Comparison of ENCODE assay signal across 15 mouse cellular contexts in the genomic region with DNA sequence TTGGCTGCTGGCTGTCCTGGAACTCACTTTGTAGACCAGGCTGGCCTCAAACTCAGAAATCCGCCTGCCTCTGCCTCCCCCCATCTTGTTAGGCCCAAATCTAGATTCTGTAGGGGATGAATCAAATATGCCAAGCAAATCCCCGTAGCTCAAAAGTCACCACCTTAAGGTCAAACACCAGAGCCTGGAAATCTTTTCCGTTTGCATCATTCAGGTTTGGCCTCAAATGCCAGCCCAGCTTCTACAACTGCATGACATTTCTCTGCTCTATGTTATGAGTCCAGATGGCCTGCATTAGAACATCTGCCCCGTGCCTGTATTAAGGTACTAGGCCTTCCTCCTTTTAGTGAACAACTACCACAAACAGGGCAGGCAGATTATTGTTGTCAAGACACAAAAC. TPM values are rescaled to one million over a fixed set of nuclear protein-coding genes. Genes with fewer than 3 reads are reported as not detected.
A peak's percentile ranks its signal among the peaks of the same experiment; 100 is the strongest.
DNase-seq lines count a peak whose midpoint lies in the region; ATAC-seq and TF ChIP-seq lines count a peak whose summit lies in the region.
"Had no signal": no experiment of that assay in that cellular context is flagged by ENCODE, and none has a peak within 500 bp of the region (broad histone marks: within the 10 kb centered on the region; RNA-seq: fewer than 3 reads in every experiment).

No protein-coding gene starts in this region.

- TF ChIP-seq CTCF in liver, embryonic 14.5 days (IDR thresholded peaks at IDR 0.05; ENCODE audit: low read depth), result no peak

- H3K27ac ChIP-seq in limb, embryonic 12.5 days, result no peak overlapping the region
- H3K27ac ChIP-seq in limb, embryonic 10.5 days, result no peak overlapping the region
- H3K27ac ChIP-seq in liver, embryonic 14.5 days, result no peak overlapping the region
- H3K27ac ChIP-seq: forebrain, embryonic 15.5 days; gastrocnemius, adult 2 months; limb, embryonic 15.5 days; macrophage had no signal

- H3K27me3 ChIP-seq in limb, embryonic 12.5 days, result no peaks in the 10 kb centered on the region
- H3K27me3 ChIP-seq in limb, embryonic 10.5 days (ENCODE audit: low read depth, poor library complexity, severe bottlenecking), result no peaks in the 10 kb centered on the region
- no peaks in the 10 kb centered on the region; the same call in 1 of the 2 replicates for H3K27me3 ChIP-seq in liver, embryonic 14.5 days (ENCODE audit: control insufficient read depth, insufficient read depth, low read length)
- H3K27me3 ChIP-seq: forebrain, embryonic 15.5 days; limb, embryonic 15.5 days had no signal

- ATAC-seq in limb, embryonic 12.5 days (ENCODE audit: insufficient number of reproducible peaks, insufficient read depth, low FRiP score, low TSS enrichment, low read depth), result no peak
- no peak for ATAC-seq in liver, embryonic 14.5 days (ENCODE audit: insufficient read depth)
- ATAC-seq: forebrain, embryonic 15.5 days; inflammation-experienced regulatory T-cells, adult 6 months had no signal

- peaks cover 46% of the 10 kb centered on the region for H3K36me3 ChIP-seq in limb, embryonic 12.5 days
- H3K36me3 ChIP-seq in limb, embryonic 10.5 days, result peaks cover 54% of the 10 kb centered on the region
- H3K36me3 ChIP-seq in liver, embryonic 14.5 days (replicated peaks; ENCODE audit: control insufficient read depth, insufficient read depth, low read depth), result peaks cover 41% of the 10 kb centered on the region

- peak; percentile 18 for DNase-seq in adrenal gland, adult 2 months
- no peak for DNase-seq in adrenal gland, postnatal 36 days
- no peak for DNase-seq in limb, embryonic 10.5 days (ENCODE audit: low spot score)
- peak; percentile 27 for DNase-seq in MN1 (ENCODE audit: low spot score)
- no peak for DNase-seq in liver, embryonic 14.5 days (ENCODE audit: low read depth in 3 of 3, low spot score in 3 of 3)
- no peak for DNase-seq in spleen, adult 12 weeks (ENCODE audit: low spot score)
- no peak for DNase-seq in yolk sac, embryonic 10.5 days (ENCODE audit: low spot score)
- DNase-seq: gastrocnemius, adult 2 months; heart, adult 18-20 months; layer of hippocampus, postnatal 36 days had no signal

- H3K9ac ChIP-seq in limb, embryonic 12.5 days (replicated peaks), result peak overlapping the region; percentile 95; the same call in 1 of the 2 replicates
- H3K9ac ChIP-seq in liver, embryonic 14.5 days (replicated peaks), result no peak overlapping the region; the same call in 1 of the 2 replicates
- H3K9ac ChIP-seq: forebrain, embryonic 15.5 days; limb, embryonic 15.5 days had no signal

- H3K4me2 ChIP-seq in limb, embryonic 12.5 days, result no peak overlapping the region
- H3K4me2 ChIP-seq in liver, embryonic 14.5 days (ENCODE audit: low read depth), result peak overlapping the region; percentile 87
- H3K4me2 ChIP-seq: forebrain, embryonic 15.5 days; limb, embryonic 15.5 days had no signal

- 80% methylated on average over 4 of the region's 4 CpGs for WGBS in limb, embryonic 12.5 days
- 77% methylated on average over 4 of the region's 4 CpGs for WGBS in limb, embryonic 10.5 days
- 80% methylated on average over 4 of the region's 4 CpGs for WGBS in liver, embryonic 14.5 days (ENCODE audit: insufficient replicate concordance)

- peaks cover 16% of the 10 kb centered on the region for H3K4me1 ChIP-seq in limb, embryonic 12.5 days (replicated peaks)
- H3K4me1 ChIP-seq in limb, embryonic 10.5 days, result peaks cover 24% of the 10 kb centered on the region
- H3K4me1 ChIP-seq in liver, embryonic 14.5 days (replicated peaks; ENCODE audit: control insufficient read depth in 2 of 2, insufficient read depth in 2 of 2, low read length in 1 of 2), result peaks cover 11 to 14% of the 10 kb centered on the region in 2 experiments

- no peak overlapping the region for H3K4me3 ChIP-seq in limb, embryonic 12.5 days (replicated peaks)
- H3K4me3 ChIP-seq in limb, embryonic 10.5 days, result no peak overlapping the region
- H3K4me3 ChIP-seq in liver, embryonic 14.5 days (ENCODE audit: insufficient read depth in 1 of 2, low read depth in 2 of 2, low read length in 2 of 2), result peak overlapping the region in 1 of 2 experiments; percentile 92; a peak in 2 of 4 replicates
- H3K4me3 ChIP-seq: forebrain, embryonic 15.5 days; gastrocnemius, adult 2 months had no signal

- TF ChIP-seq EP300 in liver, embryonic 14.5 days (IDR thresholded peaks at IDR 0.05; ENCODE audit: low read depth), result no peak

- H3K9me3 ChIP-seq in limb, embryonic 12.5 days, result no peaks in the 10 kb centered on the region
- no peaks in the 10 kb centered on the region for H3K9me3 ChIP-seq in limb, embryonic 10.5 days (replicated peaks)
- no peaks in the 10 kb centered on the region for H3K9me3 ChIP-seq in liver, embryonic 14.5 days (ENCODE audit: control insufficient read depth, low read length)
- H3K9me3 ChIP-seq: forebrain, embryonic 15.5 days; limb, embryonic 15.5 days had no signal

RNA-seq across cellular contexts. Expression of a gene that starts 2.5 kb away (rescaled TPM):
- 100 to 1,000 TPM; 621 to 725 TPM for total RNA-seq in adrenal gland, adult 2 months (2021)
- polyA plus RNA-seq in adrenal gland, adult 2 months (2012; rRNA removed), result 235 and 259 TPM in 2 replicates
- 100 to 1,000 TPM; 740 to 770 TPM for total RNA-seq in adrenal gland, postnatal 36 days (2021)
- polyA plus RNA-seq in limb, embryonic 12.5 days (2016; fragmentation: Nextera tagmentation; extraction: Ambion mirVana), result 845 and 858 TPM in 2 replicates
- polyA plus RNA-seq in limb, embryonic 10.5 days (2016; fragmentation: Nextera tagmentation; extraction: Ambion mirVana), result 949 and 1,083 TPM in 2 replicates
- 1,092 and 1,411 TPM in 2 replicates for polyA plus RNA-seq in liver, embryonic 14.5 days (2012; rRNA removed)
- polyA plus RNA-seq in liver, embryonic 14.5 days (2014; fragmentation: Nextera tagmentation; extraction: Ambion mirVana), result 774 and 822 TPM in 2 replicates

RNA-seq across cellular contexts. Expression of a gene that starts 18.4 kb away (rescaled TPM):
- total RNA-seq in adrenal gland, adult 2 months (2021), result 100 to 1,000 TPM in 1 of 2 experiments, 10 to 100 TPM in 1; 85.9 to 121 TPM
- 12.9 and 13.3 TPM in 2 replicates for polyA plus RNA-seq in adrenal gland, adult 2 months (2012; rRNA removed)
- total RNA-seq in adrenal gland, postnatal 36 days (2021), result 100 to 1,000 TPM; 111 to 122 TPM
- polyA plus RNA-seq in limb, embryonic 12.5 days (2016; fragmentation: Nextera tagmentation; extraction: Ambion mirVana), result 358 and 373 TPM in 2 replicates
- polyA plus RNA-seq in limb, embryonic 10.5 days (2016; fragmentation: Nextera tagmentation; extraction: Ambion mirVana), result 358 and 371 TPM in 2 replicates
- 88.0 and 101 TPM in 2 replicates for polyA plus RNA-seq in liver, embryonic 14.5 days (2012; rRNA removed)
- polyA plus RNA-seq in liver, embryonic 14.5 days (2014; fragmentation: Nextera tagmentation; extraction: Ambion mirVana), result 211 and 228 TPM in 2 replicates

Comparison
In these comparisons a context has a peak if more than half of its experiments do, and no peak if none do; other contexts are left out.
1. DNase-seq: peak in adrenal gland, adult 2 months (single experiment) and MN1 (single experiment); none in adrenal gland, postnatal 36 days (0 of 2), limb, embryonic 10.5 days (single experiment), liver, embryonic 14.5 days (0 of 3), spleen, adult 12 weeks (single experiment) and yolk sac, embryonic 10.5 days (single experiment).